Mouse (Mus musculus) lung, adult 2 months (tissue): ENCODE measurements around the gene Tubb2a. TPM values are rescaled to one million over a fixed set of nuclear protein-coding genes. Genes with fewer than 3 reads are reported as not detected.
"Not testable (repeated sequence)": the region's sequence is repeated elsewhere in the genome, so short reads cannot be mapped to it uniquely, and the experiment has no call there.

Experiments
- DNase-seq: peaks from one replicate; pipeline ENCODE4 v3.0.0; 2022
- H3K4me1 ChIP-seq: fragments of 200-500 bp; 2 replicates; pipeline ENCODE4 v1.6.1; 2011; ENCODE audit warnings: low read length; ENCODE audit not compliant: control insufficient read depth, insufficient read depth
- H3K4me3 ChIP-seq: fragments of 200-500 bp; replicated peaks from 2 replicates; pipeline ENCODE3; 2011; ENCODE audit warnings: low read depth, mild to moderate bottlenecking, control low read depth, low read length; ENCODE audit errors: extremely low read depth
- CTCF ChIP-seq: fragments of 200-500 bp; IDR thresholded peaks from 2 replicates; pipeline ENCODE4 v1.5.1; 2011; ENCODE audit warnings: mild to moderate bottlenecking, low read length, control low read depth; ENCODE audit not compliant: insufficient read depth
- POLR2A ChIP-seq: fragments of 200-500 bp; IDR thresholded peaks from 2 replicates; pipeline ENCODE4 v1.6.1; 2011; ENCODE audit warnings: low read depth, mild to moderate bottlenecking, control low read depth, low read length, borderline replicate concordance; ENCODE audit errors: extremely low read depth
- WGBS: fragments of 180-500 bp; shearing (Covaris S2); methylation state at CpG from one replicate; pipeline ENCODE4 v1.1.7; 2018; 5-methylcytosine and 5-hydroxymethylcytosine counted together
- polyA plus RNA-seq: library from polyadenylated mRNA; depleted of rRNA; stranded (reverse); fragments of >200 nt; gene quantifications from 2 replicates; pipeline ENCODE4 v1.2.3, GENCODE M21; 2012

Tubb2a gene
- polyA plus RNA-seq, 1 experiment = 386 TPM

GRCm38 (mm10) chr13:34096455-34096854 lies 18.6 kb upstream of the Tubb2a start:
- TF ChIP-seq CTCF = no peak
- peak; percentile 41; the same call in 1 of the 2 replicates for TF ChIP-seq POLR2A
- 33% methylated on average over 4 of the region's 4 CpGs for WGBS

DNA sequence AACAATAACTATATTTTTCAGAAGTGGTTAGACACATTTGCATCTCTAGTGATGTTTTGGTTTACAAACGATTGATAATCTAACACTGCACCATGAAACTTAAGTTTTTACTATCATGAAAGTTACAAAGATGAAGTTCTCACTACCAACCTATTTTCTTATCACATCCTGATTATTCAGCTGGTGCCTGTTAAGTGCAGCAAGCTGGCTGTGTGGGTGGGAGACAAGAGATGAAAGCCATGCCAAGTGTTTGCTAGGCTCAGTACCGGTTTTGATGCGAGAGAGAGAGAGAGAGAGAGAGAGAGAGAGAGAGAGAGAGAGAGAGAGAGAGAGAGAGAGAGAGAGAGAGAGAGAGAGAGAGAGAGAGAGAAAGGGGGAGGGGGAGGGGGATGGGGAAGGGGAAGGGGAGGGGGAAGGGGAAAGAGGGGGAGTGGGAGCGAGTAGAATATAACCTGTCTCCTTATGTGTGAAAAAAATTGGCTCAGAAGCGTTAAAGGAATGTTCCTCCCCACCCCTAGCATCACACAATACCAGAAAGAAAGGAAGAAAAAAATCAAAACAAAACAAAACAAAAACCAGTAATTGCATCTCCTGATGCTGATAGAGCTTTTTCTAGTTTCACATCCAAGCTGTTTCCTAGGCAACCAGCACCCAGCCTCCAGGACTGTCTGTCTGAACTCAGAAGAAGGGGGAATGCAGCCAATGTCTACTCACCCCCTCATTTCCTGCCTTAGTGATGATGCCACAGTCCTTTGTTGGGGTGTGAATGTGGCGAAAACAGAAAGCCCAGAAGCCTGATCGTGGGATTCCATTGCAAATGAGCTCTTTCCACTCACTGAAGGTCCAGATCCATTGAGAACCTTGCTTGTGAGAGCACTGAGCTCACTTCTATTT lies 18.0 kb upstream of the Tubb2a start:
- 27% methylated on average over 6 of the region's 7 CpGs for WGBS
- Histone ChIP-seq H3K4me1 (peaks cover 9% of the 10 kb centered on the region), H3K4me3 (peak overlapping the region; percentile 13)
- DNase-seq = no peak
- TF ChIP-seq POLR2A (no peak), CTCF (no peak)

More at GRCm38 (mm10) chr13:34096455-34096854, 18.6 kb upstream of the Tubb2a start:
- H3K4me1 ChIP-seq = peaks cover 13% of the 10 kb centered on the region
- no peak overlapping the region for H3K4me3 ChIP-seq
- no peak for DNase-seq

- TF ChIP-seq POLR2A = no peak
- no peak for TF ChIP-seq CTCF
- WGBS = 37% methylated on average over 3 of the region's 3 CpGs
- no peak for DNase-seq
- Histone ChIP-seq H3K4me1 (peaks cover 3% of the 10 kb centered on the region), H3K4me3 (no peak overlapping the region)
These were observed 11.6 kb upstream of the Tubb2a start for GRCm38 (mm10) chr13:34089358-34089757.

GRCm38 (mm10) chr13:34088871-34089288 lies 11.1 kb upstream of the Tubb2a start:
- DNase-seq = no peak
- H3K4me1 ChIP-seq = peaks cover 4% of the 10 kb centered on the region
- TF ChIP-seq POLR2A = no peak
- TF ChIP-seq CTCF = no peak
- WGBS = 49% methylated on average over 7 of the region's 7 CpGs
- H3K4me3 ChIP-seq = no peak overlapping the region

DNA sequence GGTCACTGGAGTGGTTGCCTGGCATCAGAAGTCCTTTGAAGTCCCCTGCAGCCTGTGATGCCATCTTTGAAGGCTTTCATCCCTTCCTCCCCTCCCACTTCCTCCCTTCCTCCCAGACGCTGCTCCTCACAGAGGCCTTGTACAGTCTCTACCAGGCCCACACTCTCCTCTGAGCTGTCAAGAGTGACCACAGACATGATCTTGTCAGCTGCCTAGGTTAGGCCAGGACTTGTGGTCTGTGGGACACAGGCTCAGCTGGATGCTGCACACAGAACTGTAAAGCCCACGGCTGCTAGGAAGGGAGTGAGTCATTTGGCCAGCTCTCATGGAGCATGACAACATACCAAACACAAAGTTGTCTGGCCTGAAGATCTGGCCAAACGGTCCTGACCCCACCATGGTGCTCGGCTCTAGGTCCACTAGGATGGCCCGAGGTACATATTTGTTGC lies 10.4 kb upstream of the Tubb2a start:
- 27% methylated on average over 5 of the region's 5 CpGs for WGBS
- H3K4me3 ChIP-seq, H3K4me1 ChIP-seq, DNase-seq: not testable (repeated sequence)

GRCm38 (mm10) chr13:34087052-34087812 lies 9.4 kb upstream of the Tubb2a start:
- WGBS = 37% methylated on average over 7 of the region's 7 CpGs
- Histone ChIP-seq H3K4me3 (no peak overlapping the region), H3K4me1 (peaks cover 7% of the 10 kb centered on the region)
- no peak for DNase-seq
- TF ChIP-seq CTCF (no peak), POLR2A (no peak)

DNA sequence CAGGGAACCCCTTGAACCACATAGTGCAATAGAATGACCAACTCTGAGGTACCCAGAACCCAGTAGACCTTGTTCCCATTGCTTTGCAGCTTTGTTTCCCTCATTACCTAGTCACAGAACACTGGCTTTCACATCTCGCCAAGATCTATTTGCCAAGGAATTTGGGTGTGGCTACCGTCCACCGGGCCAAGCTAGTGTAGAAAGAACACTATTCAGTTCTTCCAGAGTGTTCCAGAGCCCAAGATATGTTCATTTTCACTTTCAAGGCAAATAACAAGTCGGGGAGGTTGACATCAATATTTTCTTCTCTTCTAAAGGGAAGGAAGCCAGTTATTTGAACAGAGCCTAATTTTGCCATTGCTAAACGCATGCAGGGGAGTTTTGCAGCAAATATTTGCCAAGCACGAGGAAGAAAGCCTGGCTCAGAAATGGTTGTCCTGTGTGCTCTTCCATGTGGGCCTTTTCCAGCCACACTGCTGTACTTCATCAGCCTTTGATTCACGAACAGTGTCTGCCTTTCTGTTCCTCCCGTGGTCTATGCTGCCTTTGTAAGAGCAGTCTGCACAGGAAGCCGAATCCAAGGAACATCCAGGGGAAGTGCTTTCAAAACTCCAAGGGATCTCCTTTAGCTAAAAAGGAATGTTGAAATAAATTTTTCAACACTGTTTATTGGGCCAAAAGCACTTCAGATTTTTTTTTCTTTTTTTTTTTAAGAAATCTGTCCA lies 6.4 kb upstream of the Tubb2a start:
- no peak overlapping the region for H3K4me3 ChIP-seq
- no peak for DNase-seq
- TF ChIP-seq CTCF (no peak), POLR2A (no peak)
- WGBS = 16% methylated on average over 9 of the region's 9 CpGs
- H3K4me1 ChIP-seq = peaks cover 7% of the 10 kb centered on the region

GRCm38 (mm10) chr13:34081926-34082325 lies 4.1 kb upstream of the Tubb2a start:
- no peak for TF ChIP-seq POLR2A
- no peak for TF ChIP-seq CTCF
- H3K4me3 ChIP-seq = no peak overlapping the region
- H3K4me1 ChIP-seq = peaks cover 9% of the 10 kb centered on the region
- WGBS = 87% methylated on average over 4 of the region's 4 CpGs
- no peak for DNase-seq

- Histone ChIP-seq H3K4me1 (peaks cover 9% of the 10 kb centered on the region), H3K4me3 (no peak overlapping the region)
- TF ChIP-seq POLR2A (no peak), CTCF (no peak)
- 41% methylated on average over 3 of the region's 3 CpGs for WGBS
- DNase-seq = no peak
These were observed 2.0 kb upstream of the Tubb2a start for GRCm38 (mm10) chr13:34079801-34080200.
